ENCODE assay signal across 8 mouse cellular contexts in genomic region chr12:70975891-70976290, GRCm38 (mm10). TPM values are rescaled to one million over a fixed set of nuclear protein-coding genes. Genes with fewer than 3 reads are reported as not detected.
DNase-seq lines count a peak whose midpoint lies in the region; ATAC-seq and TF ChIP-seq lines count a peak whose summit lies in the region.

No protein-coding gene starts in this region.

- H3K9me3 ChIP-seq in embryonic facial prominence, embryonic 14.5 days (ENCODE audit: control insufficient read depth, low read length): no peaks in the 10 kb centered on the region
- no peaks in the 10 kb centered on the region for H3K9me3 ChIP-seq in intestine, postnatal 0 days (ENCODE audit: control insufficient read depth)
- H3K9me3 ChIP-seq in neural tube, embryonic 13.5 days: no peaks in the 10 kb centered on the region

- TF ChIP-seq POLR2A in lung, adult 2 months (IDR thresholded peaks at IDR 0.05; ENCODE audit: borderline replicate concordance, extremely low read depth, low read depth, low read length): no peak

- H3K27ac ChIP-seq in embryonic facial prominence, embryonic 14.5 days (replicated peaks; ENCODE audit: low read depth, low read length): no peak overlapping the region
- H3K27ac ChIP-seq in intestine, postnatal 0 days (ENCODE audit: low read depth, low read length): no peak overlapping the region
- H3K27ac ChIP-seq in neural tube, embryonic 13.5 days (replicated peaks): no peak overlapping the region

- H3K4me3 ChIP-seq in lung, adult 2 months (replicated peaks; ENCODE audit: extremely low read depth, low read depth, low read length): peak overlapping the region; percentile 96
- peak overlapping the region; percentile 86 for H3K4me3 ChIP-seq in embryonic facial prominence, embryonic 14.5 days (ENCODE audit: low read depth, low read length)
- H3K4me3 ChIP-seq in intestine, postnatal 0 days (ENCODE audit: low read depth, low read length): peak overlapping the region; percentile 79
- H3K4me3 ChIP-seq in neural tube, embryonic 13.5 days: peak overlapping the region; percentile 99

- H3K36me3 ChIP-seq in embryonic facial prominence, embryonic 14.5 days (ENCODE audit: control insufficient read depth, insufficient read depth, low read length): peaks cover 23% of the 10 kb centered on the region
- peaks cover 8% of the 10 kb centered on the region; the same call in 1 of the 2 replicates for H3K36me3 ChIP-seq in intestine, postnatal 0 days (ENCODE audit: control insufficient read depth, insufficient read depth)
- peaks cover 24% of the 10 kb centered on the region for H3K36me3 ChIP-seq in neural tube, embryonic 13.5 days

- H3K4me1 ChIP-seq in lung, adult 2 months (ENCODE audit: control insufficient read depth, insufficient read depth, low read length): peaks cover 2% of the 10 kb centered on the region; the same call in 1 of the 2 replicates
- peaks cover 8% of the 10 kb centered on the region for H3K4me1 ChIP-seq in embryonic facial prominence, embryonic 14.5 days (ENCODE audit: control insufficient read depth, insufficient read depth, low read length)
- H3K4me1 ChIP-seq in intestine, postnatal 0 days (replicated peaks; ENCODE audit: control insufficient read depth, insufficient read depth, low read length): 0 out of 2 replicates have a peak, but pooled peaks cover 4% of the 10 kb centered on the region
- peaks cover 15% of the 10 kb centered on the region for H3K4me1 ChIP-seq in neural tube, embryonic 13.5 days (replicated peaks)

- WGBS in lung, adult 2 months: 40% methylated on average over 3 of the region's 3 CpGs
- 59% methylated on average over 3 of the region's 3 CpGs for WGBS in embryonic facial prominence, embryonic 14.5 days
- WGBS in intestine, postnatal 0 days: 46% methylated on average over 3 of the region's 3 CpGs
- 75% methylated on average over 3 of the region's 3 CpGs for WGBS in neural tube, embryonic 13.5 days

- no peak for DNase-seq in lung, adult 2 months
- DNase-seq in lung, postnatal 10 days: no peak
- DNase-seq in embryonic facial prominence, embryonic 14.5 days (ENCODE audit: low spot score): no peak
- DNase-seq in urinary bladder, adult 18-20 months (ENCODE audit: low spot score in 2 of 2): no peak
- DNase-seq in right cerebral cortex, postnatal 36 days (ENCODE audit: low spot score in 2 of 2): no peak
- no peak for DNase-seq in spleen, postnatal 36 days (ENCODE audit: low spot score in 2 of 2)

- ATAC-seq in embryonic facial prominence, embryonic 14.5 days (ENCODE audit: low read depth): no peak
- ATAC-seq in intestine, postnatal 0 days: no peak
- no peak for ATAC-seq in neural tube, embryonic 13.5 days (ENCODE audit: low read depth)

- H3K9ac ChIP-seq in embryonic facial prominence, embryonic 14.5 days (ENCODE audit: low read depth, low read length): peak overlapping the region; percentile 96
- no peak overlapping the region for H3K9ac ChIP-seq in intestine, postnatal 0 days (ENCODE audit: low read depth, low read length)
- peak overlapping the region; percentile 98 for H3K9ac ChIP-seq in neural tube, embryonic 13.5 days

- no peaks in the 10 kb centered on the region for H3K27me3 ChIP-seq in embryonic facial prominence, embryonic 14.5 days (replicated peaks; ENCODE audit: control insufficient read depth, insufficient read depth, low read length)
- H3K27me3 ChIP-seq in intestine, postnatal 0 days (replicated peaks; ENCODE audit: control insufficient read depth, insufficient read depth, low read length): no peaks in the 10 kb centered on the region
- H3K27me3 ChIP-seq in neural tube, embryonic 13.5 days: no peaks in the 10 kb centered on the region

- TF ChIP-seq CTCF in lung, adult 2 months (IDR thresholded peaks at IDR 0.05; ENCODE audit: insufficient read depth, low read length): no peak
- no peak for TF ChIP-seq CTCF in intestine, postnatal 0 days (IDR thresholded peaks at IDR 0.05; ENCODE audit: low read depth)

- H3K4me2 ChIP-seq in embryonic facial prominence, embryonic 14.5 days (ENCODE audit: low read depth, low read length): peak overlapping the region; percentile 72
- peak overlapping the region; percentile 76 for H3K4me2 ChIP-seq in intestine, postnatal 0 days (replicated peaks; ENCODE audit: low read depth)
- H3K4me2 ChIP-seq in neural tube, embryonic 13.5 days: peak overlapping the region; percentile 81

RNA-seq across cellular contexts. Expression of gene Psma3, which starts 1.5 kb away (rescaled TPM):
- 14.9 and 30.0 TPM in 2 replicates for polyA plus RNA-seq in lung, adult 2 months (2012; rRNA removed)
- polyA plus RNA-seq in embryonic facial prominence, embryonic 14.5 days (2014; fragmentation: Nextera tagmentation; extraction: Ambion mirVana): 589 and 594 TPM in 2 replicates
- 365 and 387 TPM in 2 replicates for polyA plus RNA-seq in intestine, postnatal 0 days (2015; fragmentation: Nextera tagmentation; extraction: Ambion mirVana)
- 626 and 642 TPM in 2 replicates for polyA plus RNA-seq in neural tube, embryonic 13.5 days (2015; fragmentation: Nextera tagmentation; extraction: Ambion mirVana)

RNA-seq across cellular contexts. Expression of gene Actr10, which starts 38.2 kb away (rescaled TPM):
- polyA plus RNA-seq in lung, adult 2 months (2012; rRNA removed): 11.7 and 26.5 TPM in 2 replicates
- 269 and 276 TPM in 2 replicates for polyA plus RNA-seq in embryonic facial prominence, embryonic 14.5 days (2014; fragmentation: Nextera tagmentation; extraction: Ambion mirVana)
- 164 and 181 TPM in 2 replicates for polyA plus RNA-seq in intestine, postnatal 0 days (2015; fragmentation: Nextera tagmentation; extraction: Ambion mirVana)
- 214 and 256 TPM in 2 replicates for polyA plus RNA-seq in neural tube, embryonic 13.5 days (2015; fragmentation: Nextera tagmentation; extraction: Ambion mirVana)

RNA-seq across cellular contexts. Expression of gene Arid4a, which starts 39.9 kb away (rescaled TPM):
- polyA plus RNA-seq in lung, adult 2 months (2012; rRNA removed): 4.1 and 5.4 TPM in 2 replicates
- 28.6 and 32.5 TPM in 2 replicates for polyA plus RNA-seq in embryonic facial prominence, embryonic 14.5 days (2014; fragmentation: Nextera tagmentation; extraction: Ambion mirVana)
- 23.2 and 27.4 TPM in 2 replicates for polyA plus RNA-seq in intestine, postnatal 0 days (2015; fragmentation: Nextera tagmentation; extraction: Ambion mirVana)
- polyA plus RNA-seq in neural tube, embryonic 13.5 days (2015; fragmentation: Nextera tagmentation; extraction: Ambion mirVana): 44.2 and 45.8 TPM in 2 replicates

Comparison
In these comparisons a context has a peak if more than half of its experiments do, and no peak if none do; other contexts are left out.
1. RNA of gene Psma3, which starts 1.5 kb away (polyA plus RNA-seq): 626 to 642 TPM in neural tube, embryonic 13.5 days, 589 to 594 TPM in embryonic facial prominence, embryonic 14.5 days and 365 to 387 TPM in intestine, postnatal 0 days; 14.9 to 30.0 TPM in lung, adult 2 months; every median in the first group is over 10 times any median in the second.
2. Peak in every context shown above with its lines, with median percentiles within 50 percentile points of each other: H3K4me3 ChIP-seq and H3K4me2 ChIP-seq.